Mouse (Mus musculus): Measurements from ENCODE around the gene Gm20696. TPM values are rescaled to one million over a fixed set of nuclear protein-coding genes. Genes with fewer than 3 reads are reported as not detected.

Gm20696 gene
- total and polyA plus RNA-seq, 3 experiments: 0.59 TPM; not detected in 2

GRCm38 (mm10) chr6:99484197-99484725 is 182.3 kb downstream of the Gm20696 start:
- Histone ChIP-seq H3K4me2 (ENCODE audit: insufficient read depth, low read depth, poor library complexity, severe bottlenecking) (no peak overlapping the region), H3K27ac (ENCODE audit: insufficient read depth, low read depth) (no peak overlapping the region), H3K9me3 (replicated peaks; ENCODE audit: low read length) (no peaks in the 10 kb centered on the region), H3K9ac (ENCODE audit: insufficient read depth, low read depth) (no peak overlapping the region), H3K27me3 (replicated peaks) (no peaks in the 10 kb centered on the region), H3K36me3 (replicated peaks in 1 of 2; ENCODE audit: control insufficient read depth in 1 of 2, insufficient read depth in 1 of 2, low read length in 1 of 2) (no peaks in the 10 kb centered on the region), H3K4me1 (ENCODE audit: control insufficient read depth in 1 of 2, insufficient read depth in 2 of 2) (peaks cover 11 to 29% of the 10 kb centered on the region in 2 experiments), H3K4me3 (replicated peaks in 1 of 3; ENCODE audit: low read depth in 2 of 3, low read length in 2 of 3, poor library complexity in 1 of 3) (no peak overlapping the region), H3K79me2 (replicated peaks; ENCODE audit: control insufficient read depth, extremely low read depth, insufficient read depth, poor library complexity, severe bottlenecking) (no peaks in the 10 kb centered on the region)
- dilution Hi-C loops (cut with MboI; ENCODE audit: extremely low pct_ligation_motif_present, extremely low pct_unique_long_range_greater_than_20kb, low sequenced_read_pairs) (no loop called here), in situ Hi-C loops (cut with MboI; ENCODE audit: low pct_ligation_motif_present, low pct_unique_long_range_greater_than_20kb, low sequenced_read_pairs) (no loop called here)
- no peak for TF ChIP-seq SIN3A (IDR thresholded peaks at IDR 0.05; ENCODE audit: low read length)
- TF ChIP-seq HCFC1 (IDR thresholded peaks at IDR 0.05; ENCODE audit: low read depth, low read length): no peak
- TF ChIP-seq UBTF (IDR thresholded peaks at IDR 0.05; ENCODE audit: low read depth, low read length): no peak
- no peak for TF ChIP-seq ETS1 (conservative IDR thresholded peaks at IDR 0.05; ENCODE audit: low read depth, low read length)
- no peak for TF ChIP-seq RAD21 (IDR thresholded peaks at IDR 0.05; ENCODE audit: low read depth, low read length)
- no peak for TF ChIP-seq KAT2A (IDR thresholded peaks at IDR 0.05; ENCODE audit: insufficient replicate concordance, low read length)
- no peak for TF ChIP-seq TBP (conservative IDR thresholded peaks at IDR 0.05; ENCODE audit: low read depth, low read length)
- no peak for TF ChIP-seq CHD2 (IDR thresholded peaks at IDR 0.05; ENCODE audit: low read length)
- no peak for DNase-seq (ENCODE audit: extremely low read depth)

GRCm38 (mm10) chr6:99483556-99483955 is 183.0 kb downstream of the Gm20696 start:
- H3K36me3 ChIP-seq (replicated peaks in 1 of 2; ENCODE audit: control insufficient read depth in 1 of 2, insufficient read depth in 1 of 2, low read length in 1 of 2): no peaks in the 10 kb centered on the region
- H3K9ac ChIP-seq (ENCODE audit: insufficient read depth, low read depth): no peak overlapping the region
- no peaks in the 10 kb centered on the region for H3K27me3 ChIP-seq (replicated peaks)
- no peak overlapping the region for H3K4me2 ChIP-seq (ENCODE audit: insufficient read depth, low read depth, poor library complexity, severe bottlenecking)
- H3K27ac ChIP-seq (ENCODE audit: insufficient read depth, low read depth): no peak overlapping the region
- DNase-seq (ENCODE audit: extremely low read depth): no peak
- in situ Hi-C loops (cut with MboI; ENCODE audit: low pct_ligation_motif_present, low pct_unique_long_range_greater_than_20kb, low sequenced_read_pairs): no loop called here
- H3K79me2 ChIP-seq (replicated peaks; ENCODE audit: control insufficient read depth, extremely low read depth, insufficient read depth, poor library complexity, severe bottlenecking): no peaks in the 10 kb centered on the region
- H3K4me3 ChIP-seq (replicated peaks in 1 of 3; ENCODE audit: low read depth in 2 of 3, low read length in 2 of 3, poor library complexity in 1 of 3): no peak overlapping the region
- dilution Hi-C loops (cut with MboI; ENCODE audit: extremely low pct_ligation_motif_present, extremely low pct_unique_long_range_greater_than_20kb, low sequenced_read_pairs): no loop called here
- H3K4me1 ChIP-seq (ENCODE audit: control insufficient read depth in 1 of 2, insufficient read depth in 2 of 2): peaks cover 9 to 25% of the 10 kb centered on the region in 2 experiments
- no peak for TF ChIP-seq JUND (conservative IDR thresholded peaks at IDR 0.05; ENCODE audit: low read depth, low read length)
- no peak for TF ChIP-seq MAX (IDR thresholded peaks at IDR 0.05; ENCODE audit: low read length)
- no peak for TF ChIP-seq POLR2AphosphoS2 (IDR thresholded peaks at IDR 0.05; ENCODE audit: low read depth, low read length)
- no peaks in the 10 kb centered on the region for H3K9me3 ChIP-seq (replicated peaks; ENCODE audit: low read length)

GRCm38 (mm10) chr6:99481568-99481967 is 185.0 kb downstream of the Gm20696 start:
- dilution Hi-C loops (cut with MboI; ENCODE audit: extremely low pct_ligation_motif_present, extremely low pct_unique_long_range_greater_than_20kb, low sequenced_read_pairs): no loop called here
- Histone ChIP-seq H3K4me3 (replicated peaks in 1 of 3; ENCODE audit: low read depth in 2 of 3, low read length in 2 of 3, poor library complexity in 1 of 3) (no peak overlapping the region), H3K4me2 (ENCODE audit: insufficient read depth, low read depth, poor library complexity, severe bottlenecking) (no peak overlapping the region), H3K36me3 (replicated peaks in 1 of 2; ENCODE audit: control insufficient read depth in 1 of 2, insufficient read depth in 1 of 2, low read length in 1 of 2) (no peaks in the 10 kb centered on the region), H3K9me3 (replicated peaks; ENCODE audit: low read length) (no peaks in the 10 kb centered on the region), H3K9ac (ENCODE audit: insufficient read depth, low read depth) (no peak overlapping the region), H3K4me1 (ENCODE audit: control insufficient read depth in 1 of 2, insufficient read depth in 2 of 2) (peaks cover 9 to 25% of the 10 kb centered on the region in 2 experiments), H3K27ac (ENCODE audit: insufficient read depth, low read depth) (no peak overlapping the region), H3K27me3 (replicated peaks) (no peaks in the 10 kb centered on the region), H3K79me2 (replicated peaks; ENCODE audit: control insufficient read depth, extremely low read depth, insufficient read depth, poor library complexity, severe bottlenecking) (no peaks in the 10 kb centered on the region)
- TF ChIP-seq SMC3 (IDR thresholded peaks at IDR 0.05; ENCODE audit: low read depth, low read length) (no peak), MAX (IDR thresholded peaks at IDR 0.05; ENCODE audit: low read length) (no peak), MXI1 (IDR thresholded peaks at IDR 0.05; ENCODE audit: low read depth, low read length) (no peak), POLR2A (IDR thresholded peaks at IDR 0.05; ENCODE audit: low read depth, low read length) (no peak), IRF4 (IDR thresholded peaks at IDR 0.05; ENCODE audit: low read depth, low read length) (no peak), ELF1 (IDR thresholded peaks at IDR 0.05; ENCODE audit: low read depth, low read length) (no peak)
- no peak for DNase-seq (ENCODE audit: extremely low read depth)
- in situ Hi-C loops (cut with MboI; ENCODE audit: low pct_ligation_motif_present, low pct_unique_long_range_greater_than_20kb, low sequenced_read_pairs): no loop called here
